Mouse (Mus musculus) hindbrain, embryonic 15.5 days (tissue): Measurements from ENCODE around the gene Wdr70. TPM values are rescaled to one million over a fixed set of nuclear protein-coding genes. Genes with fewer than 3 reads are reported as not detected.
"Not testable (repeated sequence)": the region's sequence is repeated elsewhere in the genome, so short reads cannot be mapped to it uniquely, and the experiment has no call there.

Source experiments
- ATAC-seq: fragments of 200-750 bp; cut with Nextera tagmentation; 2 replicates; pipeline ENCODE4 v1.8.0; 2017; ENCODE audit warnings: low read depth, moderate number of reproducible peaks, moderate TSS enrichment; ENCODE audit not compliant: low FRiP score
- H3K27ac ChIP-seq: fragments of 300-500 bp; sonication (generic); replicated peaks from 2 replicates; pipeline ENCODE4 v1.5.1; 2015; ENCODE audit warnings: mild to moderate bottlenecking, inconsistent platforms
- H3K27me3 ChIP-seq: fragments of 300-500 bp; sonication (generic); 2 replicates; pipeline ENCODE4 v1.6.1; 2015; ENCODE audit warnings: control low read depth, inconsistent platforms
- H3K36me3 ChIP-seq: fragments of 300-500 bp; sonication (generic); 2 replicates; pipeline ENCODE4 v1.6.1; 2015; ENCODE audit warnings: control low read depth, inconsistent platforms
- H3K4me1 ChIP-seq: fragments of 300-500 bp; sonication (generic); replicated peaks from 2 replicates; pipeline ENCODE4 v1.6.1; 2015; ENCODE audit warnings: control low read depth, inconsistent platforms
- H3K4me2 ChIP-seq: fragments of 300-500 bp; sonication (generic); 2 replicates; pipeline ENCODE4 v1.6.1; 2015; ENCODE audit warnings: moderate library complexity, mild to moderate bottlenecking, inconsistent platforms
- H3K4me3 ChIP-seq: fragments of 300-500 bp; sonication (generic); 2 replicates; pipeline ENCODE4 v1.5.1; 2015; ENCODE audit warnings: mild to moderate bottlenecking, inconsistent platforms
- H3K9ac ChIP-seq: fragments of 300-500 bp; sonication (generic); 2 replicates; pipeline ENCODE4 v1.6.1; 2015; ENCODE audit warnings: inconsistent platforms
- H3K9me3 ChIP-seq: fragments of 300-500 bp; sonication (generic); 2 replicates; pipeline ENCODE4 v1.6.1; 2016; ENCODE audit warnings: control low read depth, inconsistent platforms
- WGBS: fragments of 180-500 bp; shearing (Covaris S2); methylation state at CpG from one replicate; pipeline ENCODE4 v1.1.7; 2015; 5-methylcytosine and 5-hydroxymethylcytosine counted together
- polyA plus RNA-seq: library from polyadenylated mRNA; unstranded; fragments of >200 nt; fragmentation: Nextera tagmentation; extraction: Ambion mirVana; gene quantifications from 2 replicates; pipeline ENCODE4 v1.2.1, GENCODE M21; 2015

Wdr70 gene
- 66.8 and 68.5 TPM in 2 replicates for polyA plus RNA-seq

DNA sequence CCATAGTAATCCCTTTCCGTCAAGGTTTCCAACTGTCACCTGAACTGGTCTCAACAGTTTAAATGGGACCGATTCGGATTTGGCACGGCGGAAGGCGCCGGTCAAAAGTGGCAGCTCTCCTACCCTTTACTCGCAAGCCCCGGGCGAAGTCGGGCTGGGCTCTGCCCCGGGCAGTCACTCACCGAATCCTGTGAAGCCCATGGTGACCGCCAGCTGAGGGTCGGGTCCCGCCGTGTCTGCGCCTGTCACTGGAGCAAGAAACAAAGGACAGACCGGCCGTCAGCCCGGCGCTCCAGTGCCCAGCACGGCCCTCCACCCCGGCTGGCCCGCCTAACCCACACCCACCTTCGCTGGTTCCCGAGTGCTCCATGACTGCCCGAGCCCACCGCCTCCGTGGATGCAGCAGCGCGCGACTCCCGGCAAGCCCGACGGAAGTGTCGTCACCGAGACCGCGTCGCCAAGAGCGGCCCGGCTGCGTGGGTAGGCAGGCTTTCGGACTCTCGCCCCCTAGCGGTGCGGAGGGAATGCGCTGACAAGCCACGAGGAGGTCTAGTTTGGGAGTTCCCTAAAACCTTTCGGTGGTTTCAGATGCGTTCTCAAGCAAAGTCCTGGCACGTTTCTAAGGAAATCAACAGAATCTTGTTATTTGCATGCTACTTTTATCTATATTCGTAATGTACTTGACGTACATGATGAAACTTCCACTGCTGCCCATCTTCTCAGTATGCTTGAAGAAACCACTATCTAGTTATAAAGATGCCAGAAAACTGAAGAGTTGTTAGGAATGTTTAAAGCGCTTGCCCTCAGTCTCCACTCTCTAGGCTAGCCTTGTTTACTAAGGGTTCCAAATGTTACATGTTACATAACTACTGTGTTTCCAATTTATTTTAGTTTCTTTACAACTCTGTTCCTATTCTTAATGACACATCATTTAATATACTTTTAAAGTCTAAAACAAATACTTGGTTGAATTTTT, at the start of gene Wdr70:
Gene Wdr70, minus strand, starts transcription at position 436 of the 976 bp plus-strand sequence.
- ATAC-seq: peak; percentile 98
- peak within 1 kb of the TSS; percentile 93 for H3K4me3 ChIP-seq
- H3K4me2 ChIP-seq: peak within 1 kb of the TSS; percentile 66
- no peaks in the 10 kb centered on the region for H3K27me3 ChIP-seq
- peaks cover 5% of the 10 kb centered on the region for H3K4me1 ChIP-seq
- no peaks in the 10 kb centered on the region for H3K9me3 ChIP-seq
- peaks cover 13% of the 10 kb centered on the region; the same call in 1 of the 2 replicates for H3K36me3 ChIP-seq
- WGBS: 2% methylated on average over 56 of the region's 56 CpGs
- peak within 1 kb of the TSS; percentile 73 for H3K27ac ChIP-seq
- H3K9ac ChIP-seq: peak within 1 kb of the TSS; percentile 87

GRCm38 (mm10) chr15:8135606-8136005, 36.6 kb upstream of the Wdr70 start:
- H3K4me2 ChIP-seq: no peak overlapping the region
- H3K4me3 ChIP-seq: no peak overlapping the region
- ATAC-seq: no peak
- no peaks in the 10 kb centered on the region for H3K9me3 ChIP-seq
- H3K36me3 ChIP-seq: peaks cover 77% of the 10 kb centered on the region
- no peak overlapping the region for H3K27ac ChIP-seq
- no peaks in the 10 kb centered on the region for H3K27me3 ChIP-seq
- no peak overlapping the region for H3K9ac ChIP-seq
- 92% methylated on average over 5 of the region's 5 CpGs for WGBS
- no peaks in the 10 kb centered on the region for H3K4me1 ChIP-seq

DNA sequence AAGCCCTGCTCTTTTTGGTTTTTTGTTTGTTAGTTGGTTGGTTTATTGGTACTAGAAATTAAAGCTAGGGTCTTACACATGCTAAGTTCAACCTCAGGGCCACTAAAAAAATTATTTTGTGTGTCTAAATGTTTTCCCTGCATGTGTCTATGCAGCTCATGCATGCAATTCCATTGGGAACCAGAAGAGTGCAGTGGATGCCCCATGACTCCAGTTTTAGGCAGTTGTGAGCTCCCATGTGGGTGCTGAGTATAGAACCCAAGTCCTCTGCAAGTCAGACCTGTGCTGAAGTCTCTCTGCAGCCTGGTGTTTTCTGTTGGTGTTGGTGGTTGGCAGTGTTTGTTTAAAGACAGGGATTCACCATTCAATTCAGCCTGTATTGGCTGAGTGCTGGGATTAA, 32.8 kb upstream of the Wdr70 start:
- no peak overlapping the region for H3K27ac ChIP-seq
- ATAC-seq: no peak
- no peak overlapping the region for H3K4me3 ChIP-seq
- H3K9ac ChIP-seq: no peak overlapping the region
- H3K9me3 ChIP-seq: no peaks in the 10 kb centered on the region
- no peaks in the 10 kb centered on the region for H3K4me1 ChIP-seq
- no peaks in the 10 kb centered on the region for H3K27me3 ChIP-seq
- H3K36me3 ChIP-seq: peaks cover 80% of the 10 kb centered on the region
- H3K4me2 ChIP-seq: no peak overlapping the region

- Histone ChIP-seq H3K27ac (no peak overlapping the region), H3K36me3 (peaks cover 77% of the 10 kb centered on the region), H3K27me3 (no peaks in the 10 kb centered on the region), H3K4me1 (no peaks in the 10 kb centered on the region), H3K4me2 (no peak overlapping the region), H3K9me3 (no peaks in the 10 kb centered on the region), H3K4me3 (no peak overlapping the region), H3K9ac (no peak overlapping the region)
- 95% methylated on average over 3 of the region's 3 CpGs for WGBS
- ATAC-seq: no peak
Measured at GRCm38 (mm10) chr15:8131268-8131667, 32.3 kb upstream of the Wdr70 start.

DNA sequence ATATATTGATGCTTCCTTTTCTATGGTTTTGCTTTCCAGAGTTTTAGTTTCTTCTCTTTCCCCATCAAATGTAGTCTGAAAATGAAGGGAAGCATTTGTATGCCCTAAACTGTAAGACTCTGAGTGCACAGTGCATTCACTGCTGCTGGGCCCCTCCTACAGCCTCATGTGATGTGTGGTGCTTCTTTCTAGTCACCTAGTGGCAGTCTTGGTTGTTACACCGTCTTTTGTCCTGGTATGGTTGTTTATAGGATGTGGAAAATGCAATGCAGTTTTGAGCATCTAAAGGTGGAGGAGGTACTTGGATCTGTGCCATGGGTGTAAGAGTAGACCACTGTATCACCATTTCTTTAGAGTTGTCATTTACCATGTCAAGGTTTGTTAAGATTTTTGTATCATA, 30.3 kb upstream of the Wdr70 start:
- Histone ChIP-seq H3K4me1 (no peaks in the 10 kb centered on the region), H3K27me3 (no peaks in the 10 kb centered on the region), H3K9ac (no peak overlapping the region), H3K9me3 (no peaks in the 10 kb centered on the region), H3K4me3 (no peak overlapping the region), H3K27ac (no peak overlapping the region), H3K36me3 (peaks cover 64% of the 10 kb centered on the region), H3K4me2 (no peak overlapping the region)
- ATAC-seq: no peak
- WGBS: 71% methylated on average over 1 of the region's 1 CpGs

GRCm38 (mm10) chr15:8109782-8110181, 10.8 kb upstream of the Wdr70 start:
- Histone ChIP-seq H3K27ac (no peak overlapping the region), H3K36me3 (peaks cover 17% of the 10 kb centered on the region), H3K9me3 (no peaks in the 10 kb centered on the region), H3K4me3 (peak overlapping the region; percentile 67), H3K27me3 (no peaks in the 10 kb centered on the region), H3K4me2 (peak overlapping the region; percentile 72), H3K9ac (peak overlapping the region; percentile 58), H3K4me1 (peaks cover 26% of the 10 kb centered on the region)
- 6% methylated on average over 8 of the region's 8 CpGs for WGBS
- ATAC-seq: no peak

DNA sequence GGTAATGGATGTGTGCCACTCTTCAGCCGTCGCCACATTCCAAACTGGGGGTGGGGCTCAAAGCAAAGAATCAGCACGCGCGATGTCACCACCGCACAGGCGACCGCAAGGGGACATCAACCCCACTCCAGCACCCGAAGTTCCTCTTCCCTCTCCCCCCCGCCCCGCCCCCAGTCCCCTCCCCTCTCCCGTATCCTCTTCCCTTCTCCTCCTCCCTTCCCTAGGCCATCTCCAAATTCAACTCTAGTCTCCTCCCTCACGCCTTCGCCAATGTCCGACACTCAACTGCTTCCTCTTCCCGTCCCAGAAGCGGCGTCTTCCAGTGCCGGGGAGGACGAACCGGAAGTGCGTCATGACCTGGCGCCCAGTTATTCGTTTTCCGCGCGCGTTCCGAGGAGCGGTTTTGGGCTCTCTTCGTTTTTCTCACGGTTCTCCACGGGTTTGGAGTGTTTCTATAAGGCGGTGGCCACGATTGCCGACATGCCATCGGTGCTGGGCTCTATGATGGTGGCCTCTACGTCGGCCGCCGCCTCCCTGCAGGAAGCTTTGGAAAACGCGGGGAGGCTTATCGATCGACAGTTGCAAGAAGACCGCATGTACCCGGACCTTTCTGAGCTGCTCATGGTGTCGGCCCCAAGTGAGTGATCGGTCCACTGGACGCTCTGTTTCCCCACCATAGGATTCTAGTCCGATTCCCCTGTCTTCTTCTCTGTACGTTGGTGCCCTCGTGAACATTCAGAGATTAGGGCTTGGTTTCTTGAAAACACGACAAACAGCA, 10.1 kb upstream of the Wdr70 start, which contains the start of gene Nup155:
Gene Nup155, plus strand, starts transcription at position 308 of the 778 bp plus-strand sequence.
- peaks cover 17% of the 10 kb centered on the region for H3K36me3 ChIP-seq
- under 1% methylated on average over 53 of the region's 54 CpGs for WGBS
- ATAC-seq: peak; percentile 98
- peak within 1 kb of the TSS; percentile 84 for H3K27ac ChIP-seq
- peak within 1 kb of the TSS; percentile 67 for H3K4me3 ChIP-seq
- peak within 1 kb of the TSS; percentile 58 for H3K9ac ChIP-seq
- H3K4me1 ChIP-seq: peaks cover 26% of the 10 kb centered on the region
- H3K9me3 ChIP-seq: no peaks in the 10 kb centered on the region
- H3K27me3 ChIP-seq: no peaks in the 10 kb centered on the region
- peak within 1 kb of the TSS; percentile 72 for H3K4me2 ChIP-seq

- no peaks in the 10 kb centered on the region for H3K9me3 ChIP-seq
- WGBS: 60% methylated on average over 19 of the region's 19 CpGs
- ATAC-seq: peak; percentile 32; the same call in 1 of the 2 replicates
- no peaks in the 10 kb centered on the region for H3K27me3 ChIP-seq
- H3K4me1 ChIP-seq: peaks cover 26% of the 10 kb centered on the region
- H3K4me3 ChIP-seq: peak overlapping the region; percentile 67
- H3K4me2 ChIP-seq: peak overlapping the region; percentile 72
- peak overlapping the region; percentile 84 for H3K27ac ChIP-seq
- peaks cover 10% of the 10 kb centered on the region for H3K36me3 ChIP-seq
- peak overlapping the region; percentile 58 for H3K9ac ChIP-seq
Measured at GRCm38 (mm10) chr15:8108360-8108965, 9.5 kb upstream of the Wdr70 start.

DNA sequence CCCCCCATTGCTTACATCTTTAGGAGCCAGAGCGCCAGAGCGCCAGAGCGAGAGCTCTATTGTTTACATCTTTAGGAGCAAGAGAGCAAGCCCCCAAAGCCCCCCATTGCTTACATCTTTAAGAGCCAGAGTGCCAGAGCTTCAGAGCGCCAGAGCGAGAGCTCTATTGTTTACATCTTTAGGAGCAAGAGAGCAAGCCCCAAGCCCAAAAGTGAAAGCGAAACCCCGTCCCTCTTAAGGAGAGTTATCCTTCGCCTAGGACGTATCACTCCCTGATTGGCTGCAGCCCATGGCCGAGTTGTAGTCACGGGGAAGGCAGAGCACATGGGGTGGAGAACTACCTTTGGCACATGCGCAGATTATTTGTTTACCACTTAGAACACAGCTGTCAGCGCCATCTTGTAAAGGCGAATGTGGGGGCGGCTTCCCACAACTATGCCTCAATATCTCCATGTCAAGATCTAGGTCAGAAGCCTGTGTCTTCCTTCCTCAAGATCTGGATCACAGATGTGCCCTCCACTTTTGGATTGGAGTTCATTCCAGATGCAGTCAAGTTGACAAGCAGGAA, 3.0 kb upstream of the Wdr70 start:
- not testable (repeated sequence) for ATAC-seq, H3K27me3 ChIP-seq, H3K4me1 ChIP-seq, H3K4me2 ChIP-seq, H3K9me3 ChIP-seq, H3K36me3 ChIP-seq, H3K4me3 ChIP-seq, H3K9ac ChIP-seq, H3K27ac ChIP-seq
- 86% methylated on average over 15 of the region's 15 CpGs for WGBS

GRCm38 (mm10) chr15:8097853-8098252, 1.2 kb downstream of the Wdr70 start:
- peak overlapping the region; percentile 8; the same call in 1 of the 2 replicates for H3K4me3 ChIP-seq
- H3K4me2 ChIP-seq: peak overlapping the region; percentile 66
- no peak overlapping the region for H3K9ac ChIP-seq
- no peak for ATAC-seq
- 23% methylated on average over 7 of the region's 7 CpGs for WGBS
- no peak overlapping the region for H3K27ac ChIP-seq
- peaks cover 5% of the 10 kb centered on the region for H3K4me1 ChIP-seq
- H3K36me3 ChIP-seq: peaks cover 13% of the 10 kb centered on the region
- H3K27me3 ChIP-seq: no peaks in the 10 kb centered on the region
- H3K9me3 ChIP-seq: no peaks in the 10 kb centered on the region

DNA sequence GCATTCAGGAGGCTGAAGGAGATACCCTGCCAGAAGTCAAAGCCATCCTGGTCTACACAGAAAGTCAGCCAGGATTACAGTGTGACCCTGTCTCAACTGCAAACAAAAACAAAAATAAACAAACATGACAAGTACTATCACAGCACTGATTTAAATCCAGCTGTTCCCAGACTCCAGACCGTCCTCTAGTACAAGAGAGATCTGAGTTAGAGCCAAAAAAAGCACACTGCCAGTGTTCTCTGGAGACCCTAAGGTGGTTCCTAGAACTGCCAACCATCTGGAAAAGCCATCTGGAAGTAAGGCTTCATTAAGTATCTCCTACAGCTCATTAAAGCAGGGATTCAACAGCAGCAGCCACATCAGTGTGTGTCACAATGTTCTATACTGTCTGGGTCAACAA, 6.3 kb downstream of the Wdr70 start:
- not testable (repeated sequence) for H3K9me3 ChIP-seq, H3K4me2 ChIP-seq, H3K9ac ChIP-seq, H3K27ac ChIP-seq, H3K27me3 ChIP-seq, H3K4me3 ChIP-seq, H3K4me1 ChIP-seq
- H3K36me3 ChIP-seq: peaks cover 32% of the 10 kb centered on the region
- ATAC-seq: peak; percentile 45; the same call in 1 of the 2 replicates
- WGBS: 90% methylated on average over 1 of the region's 1 CpGs
